Mouse (Mus musculus): ENCODE measurements around the gene Cldn22. TPM values are rescaled to one million over a fixed set of nuclear protein-coding genes. Genes with fewer than 3 reads are reported as not detected.

Gene Cldn22
- polyA plus RNA-seq, 1 experiment = 0.16 TPM

Other genes starting within 250 kb of the Cldn22 start
- 2.4 and 4.4 TPM in 2 replicates for gene Ing2, start 148.9 kb upstream of the Cldn22 start, polyA plus RNA-seq (2012; rRNA removed)
- gene Cdkn2aip, start 110.5 kb upstream of the Cldn22 start, polyA plus RNA-seq (2012; rRNA removed) = 4.3 and 8.2 TPM in 2 replicates
- gene Cldn24, start 2.3 kb upstream of the Cldn22 start, polyA plus RNA-seq (2012; rRNA removed) = not detected in 2 replicates
- 1.4 and 1.5 TPM in 2 replicates for gene Wwc2, start 166.4 kb downstream of the Cldn22 start, polyA plus RNA-seq (2012; rRNA removed)